19 mouse cellular contexts compared by ENCODE assay signal in the genomic region with DNA sequence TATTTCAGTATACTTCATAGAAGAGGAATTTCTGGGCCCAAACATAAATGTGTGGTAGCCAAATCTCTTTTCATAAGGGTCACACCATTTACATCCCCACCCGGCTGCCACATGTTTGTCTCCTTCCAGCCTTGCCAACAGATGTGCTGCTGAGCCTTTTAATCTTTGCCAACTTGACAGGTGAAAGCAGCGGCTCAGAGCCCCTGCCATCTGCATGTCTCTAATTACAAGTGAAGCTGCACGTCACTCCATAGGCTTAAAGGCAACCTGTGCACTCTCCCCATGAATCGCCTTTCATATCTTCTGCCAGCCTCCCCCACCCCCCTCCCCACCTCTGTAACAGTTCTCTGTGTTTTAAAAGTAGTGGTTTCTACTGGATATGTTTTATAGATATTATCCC.
DNase-seq lines count a peak whose midpoint lies in the region; ATAC-seq and TF ChIP-seq lines count a peak whose summit lies in the region.
"Had no signal": no experiment of that assay in that cellular context is flagged by ENCODE, and none has a peak within 500 bp of the region (broad histone marks: within the 10 kb centered on the region; RNA-seq: fewer than 3 reads in every experiment).

No protein-coding gene starts in this region.

- DNase-seq in midbrain, embryonic 11.5 days (ENCODE audit: low spot score, missing footprints) = peak; percentile 12
- peak; percentile 31 for DNase-seq in embryo, embryonic 11 days
- DNase-seq in limb, embryonic 10.5 days (ENCODE audit: low spot score) = peak; percentile 50
- DNase-seq in midbrain, postnatal 0 days (ENCODE audit: low spot score) = peak; percentile 40
- no peak for DNase-seq in gastrocnemius, postnatal 36 days
- DNase-seq: adrenal gland, adult 2 months; cerebellum, adult 11-12 months; cerebellum, postnatal 10 days; forebrain, postnatal 0 days; heart, postnatal 4 days; kidney, adult 11 months; layer of hippocampus, adult 9-11 months; lung, postnatal 4 days; right cerebral cortex, postnatal 14 days; thymus, postnatal 14 days had no signal

- no peaks in the 10 kb centered on the region for H3K4me1 ChIP-seq in midbrain, embryonic 11.5 days (ENCODE audit: control insufficient read depth, insufficient read depth, low read length)
- H3K4me1 ChIP-seq in midbrain, embryonic 13.5 days (replicated peaks) = no peaks in the 10 kb centered on the region
- H3K4me1 ChIP-seq in limb, embryonic 10.5 days = 0 out of 2 replicates have a peak, but pooled peaks cover 2% of the 10 kb centered on the region
- no peaks in the 10 kb centered on the region for H3K4me1 ChIP-seq in midbrain, postnatal 0 days (ENCODE audit: insufficient read depth, low read length)
- H3K4me1 ChIP-seq: kidney, embryonic 15.5 days; midbrain, embryonic 12.5 days had no signal

- H3K27me3 ChIP-seq in midbrain, embryonic 11.5 days (ENCODE audit: control insufficient read depth, insufficient read depth, low read length) = no peaks in the 10 kb centered on the region
- H3K27me3 ChIP-seq in midbrain, embryonic 13.5 days = no peaks in the 10 kb centered on the region
- no peaks in the 10 kb centered on the region for H3K27me3 ChIP-seq in limb, embryonic 10.5 days (ENCODE audit: low read depth, poor library complexity, severe bottlenecking)
- no peaks in the 10 kb centered on the region for H3K27me3 ChIP-seq in midbrain, postnatal 0 days (ENCODE audit: insufficient read depth, low read length)
- H3K27me3 ChIP-seq: kidney, embryonic 15.5 days; midbrain, embryonic 12.5 days had no signal

- no peak overlapping the region for H3K27ac ChIP-seq in midbrain, embryonic 11.5 days (ENCODE audit: low read depth, low read length)
- no peak overlapping the region for H3K27ac ChIP-seq in midbrain, embryonic 13.5 days
- no peak overlapping the region for H3K27ac ChIP-seq in limb, embryonic 10.5 days
- H3K27ac ChIP-seq in midbrain, postnatal 0 days (ENCODE audit: low read depth, low read length) = no peak overlapping the region
- H3K27ac ChIP-seq: kidney, embryonic 15.5 days; midbrain, embryonic 12.5 days had no signal

- H3K9me3 ChIP-seq in midbrain, embryonic 11.5 days (ENCODE audit: control insufficient read depth, low read length) = peaks cover 3% of the 10 kb centered on the region; the same call in 1 of the 2 replicates
- H3K9me3 ChIP-seq in midbrain, embryonic 13.5 days = no peaks in the 10 kb centered on the region
- H3K9me3 ChIP-seq in limb, embryonic 10.5 days (replicated peaks) = no peaks in the 10 kb centered on the region
- H3K9me3 ChIP-seq in midbrain, postnatal 0 days (ENCODE audit: low read length) = no peaks in the 10 kb centered on the region
- H3K9me3 ChIP-seq: kidney, embryonic 15.5 days; midbrain, embryonic 12.5 days had no signal

- no peak for TF ChIP-seq CTCF in midbrain, postnatal 0 days (IDR thresholded peaks at IDR 0.05)

- H3K4me3 ChIP-seq in midbrain, embryonic 11.5 days (ENCODE audit: low read depth, low read length) = no peak overlapping the region
- H3K4me3 ChIP-seq in midbrain, embryonic 13.5 days (replicated peaks) = no peak overlapping the region
- no peak overlapping the region for H3K4me3 ChIP-seq in limb, embryonic 10.5 days
- H3K4me3 ChIP-seq in midbrain, postnatal 0 days (ENCODE audit: low read depth, low read length) = no peak overlapping the region
- H3K4me3 ChIP-seq: kidney, embryonic 15.5 days; midbrain, embryonic 12.5 days had no signal

- H3K36me3 ChIP-seq in midbrain, embryonic 11.5 days (ENCODE audit: control insufficient read depth, insufficient read depth, low read length) = no peaks in the 10 kb centered on the region
- no peaks in the 10 kb centered on the region for H3K36me3 ChIP-seq in midbrain, embryonic 13.5 days
- H3K36me3 ChIP-seq in limb, embryonic 10.5 days = no peaks in the 10 kb centered on the region
- no peaks in the 10 kb centered on the region for H3K36me3 ChIP-seq in midbrain, postnatal 0 days (ENCODE audit: insufficient read depth, low read length)
- H3K36me3 ChIP-seq: kidney, embryonic 15.5 days; midbrain, embryonic 12.5 days had no signal

- no peak overlapping the region for H3K4me2 ChIP-seq in midbrain, embryonic 11.5 days
- no peak overlapping the region for H3K4me2 ChIP-seq in midbrain, embryonic 13.5 days (replicated peaks)
- H3K4me2 ChIP-seq in midbrain, postnatal 0 days (ENCODE audit: low read depth, low read length, poor library complexity, severe bottlenecking) = no peak overlapping the region
- H3K4me2 ChIP-seq: kidney, embryonic 15.5 days; midbrain, embryonic 12.5 days had no signal

- intact Hi-C loops in gastrocnemius, postnatal 36 days (cut with DNase I) = no loop called here

- WGBS in midbrain, embryonic 11.5 days = 75% methylated on average over 4 of the region's 4 CpGs
- 68% methylated on average over 4 of the region's 4 CpGs for WGBS in midbrain, embryonic 13.5 days
- WGBS in limb, embryonic 10.5 days = 33% methylated on average over 4 of the region's 4 CpGs
- WGBS in midbrain, postnatal 0 days = 52% methylated on average over 4 of the region's 4 CpGs

- ATAC-seq in midbrain, embryonic 11.5 days (ENCODE audit: low FRiP score) = no peak
- ATAC-seq in midbrain, embryonic 13.5 days = no peak
- ATAC-seq in midbrain, postnatal 0 days (ENCODE audit: low FRiP score) = no peak
- ATAC-seq in megakaryocyte, adult 5-6 weeks (ENCODE audit: poor library complexity, severe bottlenecking) = no peak
- ATAC-seq: forebrain, postnatal 0 days had no signal

- H3K9ac ChIP-seq in midbrain, embryonic 11.5 days (ENCODE audit: low read length) = no peak overlapping the region
- H3K9ac ChIP-seq in midbrain, embryonic 13.5 days (replicated peaks) = no peak overlapping the region
- H3K9ac ChIP-seq in midbrain, postnatal 0 days (replicated peaks; ENCODE audit: low read length, poor library complexity, severe bottlenecking) = no peak overlapping the region
- H3K9ac ChIP-seq: forebrain, postnatal 0 days; kidney, embryonic 15.5 days; midbrain, embryonic 12.5 days had no signal

Comparison
In these comparisons a context has a peak if more than half of its experiments do, and no peak if none do; other contexts are left out.
1. DNase-seq: peak in midbrain, embryonic 11.5 days (single experiment), embryo, embryonic 11 days (single experiment), limb, embryonic 10.5 days (single experiment) and midbrain, postnatal 0 days (single experiment); none in gastrocnemius, postnatal 36 days (0 of 2).